Mouse (Mus musculus) right cerebral cortex, adult 2 months (tissue): ENCODE measurements at regions not wholly inside any gene's neighbourhood (a gene's known extent, or its start where the extent isn't known, plus 50 kb on each side); places are given as distances from the start of the nearest gene placed in this dataset.
A peak's percentile ranks its signal among the peaks of the same experiment; 100 is the strongest.

Source experiments
- DNase-seq, 2 experiments: peaks; one replicate each; pipeline ENCODE4 v3.0.0; 2021 to 2022; ENCODE audit warnings: low spot score in 2 of 2

DNA sequence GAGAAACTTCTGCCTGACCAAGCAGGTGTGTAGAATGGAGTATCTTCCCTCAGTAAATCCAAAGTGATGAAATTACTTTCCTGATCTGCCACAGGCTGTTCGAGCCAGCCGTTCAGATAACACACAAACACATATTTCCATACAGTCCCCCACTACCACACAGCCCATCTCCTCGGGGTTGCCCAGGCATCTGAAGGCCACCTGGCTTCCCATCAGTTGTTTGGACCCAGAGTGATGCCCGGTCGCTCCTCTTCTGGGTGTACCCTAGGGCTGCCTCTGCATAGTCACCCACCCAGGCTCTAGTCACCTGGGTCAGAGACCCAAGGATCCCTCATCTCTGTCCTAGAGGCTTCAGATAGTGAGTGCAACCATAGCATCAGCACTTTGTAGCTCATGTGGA, 107.9 kb downstream of the CK137956 start:
- DNase-seq = no peak

DNA sequence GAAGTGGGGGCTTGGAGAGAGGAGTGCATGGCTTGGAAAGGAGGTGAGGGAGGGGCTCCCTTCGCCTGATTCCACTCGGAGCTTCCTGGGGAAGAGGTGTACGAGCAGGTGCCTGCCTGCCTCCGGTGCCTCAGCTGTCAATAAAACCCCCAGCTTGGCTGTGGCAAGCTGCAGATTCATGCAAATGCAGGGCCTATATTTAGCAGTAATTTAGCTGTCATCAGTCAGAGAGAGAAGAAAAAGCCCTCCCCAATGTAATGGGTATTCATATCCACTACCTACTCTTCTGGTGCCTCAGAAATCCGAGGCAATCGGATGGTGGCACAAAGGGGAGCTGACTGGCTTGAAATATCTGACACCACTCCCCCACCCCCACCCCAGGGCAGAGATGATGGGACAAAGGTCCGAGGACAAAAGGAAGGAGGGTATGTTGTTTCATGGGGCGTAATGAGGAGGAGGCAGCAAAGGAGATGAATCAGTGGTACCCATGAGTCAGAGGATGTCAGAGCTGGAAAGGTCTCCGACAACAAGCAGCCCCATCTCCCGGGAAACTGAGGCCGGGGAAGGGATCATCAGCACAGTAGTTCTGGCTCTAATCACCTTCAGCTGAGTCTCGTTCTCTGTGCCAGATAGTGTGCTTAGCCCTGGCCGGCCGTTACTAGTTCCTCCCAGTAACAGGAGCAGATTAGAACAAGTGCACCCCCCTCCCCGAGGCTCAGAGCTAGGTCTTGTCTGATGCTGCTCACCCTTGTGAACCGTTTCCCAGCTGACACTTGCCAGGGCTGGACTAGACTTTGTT, 109.2 kb downstream of the CK137956 start:
- DNase-seq = peak; percentile 61 to 69

DNA sequence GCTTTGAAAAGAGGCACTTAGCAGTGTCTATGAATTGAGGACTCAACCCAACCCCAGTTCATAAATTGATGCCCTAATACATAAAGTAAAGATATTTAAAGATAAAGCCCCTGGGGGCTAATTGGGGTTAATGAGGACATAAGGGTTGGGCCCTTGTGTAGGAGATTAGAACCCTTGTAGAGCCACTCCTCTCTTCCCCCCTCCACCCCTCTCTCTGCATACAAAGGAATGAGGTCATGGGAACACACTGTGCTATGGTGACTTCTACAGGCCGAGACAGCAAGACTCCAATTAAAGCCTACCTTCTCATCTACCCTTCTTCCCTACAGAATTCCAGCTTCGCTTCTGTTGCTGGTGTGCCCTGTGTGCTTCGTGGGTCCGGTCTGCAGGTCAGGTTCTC, 110.5 kb downstream of the CK137956 start:
- DNase-seq = no peak

DNA sequence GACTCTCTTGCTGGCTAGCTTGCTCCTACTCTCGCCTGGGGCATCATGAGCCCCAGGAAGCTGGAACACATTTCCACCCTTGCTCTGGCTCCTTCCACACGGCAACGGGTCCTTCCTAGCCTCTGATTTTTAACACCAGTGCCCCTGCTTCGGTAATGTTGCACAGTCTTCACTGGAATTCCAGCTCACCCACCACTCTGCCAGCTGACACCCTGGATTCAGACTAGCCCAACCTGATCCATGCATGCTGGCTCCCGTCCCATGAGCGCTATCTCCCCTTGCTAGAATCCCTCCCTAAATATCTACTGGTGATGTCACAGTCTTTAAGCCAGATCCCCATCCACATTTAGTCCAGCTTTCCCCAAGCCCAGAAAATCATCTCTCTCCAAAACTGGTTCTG, 111.2 kb downstream of the CK137956 start:
- DNase-seq = no peak

DNA sequence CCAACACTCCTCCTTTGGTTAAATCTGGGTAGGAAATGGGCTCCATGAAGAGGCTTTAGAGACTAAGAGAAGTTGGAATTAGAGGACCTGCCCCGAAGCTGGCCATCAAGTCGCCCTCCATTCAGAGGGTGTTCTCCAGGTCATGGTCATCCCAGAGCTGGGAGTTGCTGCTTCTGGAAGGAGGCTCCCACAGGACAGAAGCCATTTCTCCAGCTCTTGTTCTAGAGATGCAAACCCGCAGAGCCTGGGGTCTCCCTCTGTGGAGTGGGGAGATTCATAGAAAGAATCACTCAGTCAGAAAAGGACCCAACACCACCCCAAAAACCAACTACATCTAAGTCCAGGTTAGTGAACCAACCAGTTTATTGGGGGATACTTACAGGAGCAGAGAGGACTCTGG, 112.2 kb downstream of the CK137956 start:
- DNase-seq = no peak

DNA sequence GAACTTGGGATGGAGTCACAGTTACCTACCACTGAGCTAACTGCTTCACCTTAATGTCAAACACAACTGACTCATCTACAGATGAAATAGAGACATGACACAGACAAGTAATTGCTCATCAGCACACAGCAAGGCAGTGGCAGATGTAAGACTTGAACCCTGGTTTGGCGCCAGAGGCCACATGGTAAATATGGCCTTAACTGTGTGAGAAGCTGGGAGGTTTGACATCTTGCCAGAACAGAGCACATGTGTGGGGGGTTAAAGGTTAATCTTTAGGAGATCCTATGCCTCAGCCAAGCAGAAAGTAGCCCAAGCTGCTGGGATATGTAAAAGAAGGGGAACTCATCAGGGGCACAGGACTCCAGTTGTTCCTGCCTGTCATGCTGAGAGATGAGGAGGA, 114.9 kb downstream of the CK137956 start:
- no peak for DNase-seq

DNA sequence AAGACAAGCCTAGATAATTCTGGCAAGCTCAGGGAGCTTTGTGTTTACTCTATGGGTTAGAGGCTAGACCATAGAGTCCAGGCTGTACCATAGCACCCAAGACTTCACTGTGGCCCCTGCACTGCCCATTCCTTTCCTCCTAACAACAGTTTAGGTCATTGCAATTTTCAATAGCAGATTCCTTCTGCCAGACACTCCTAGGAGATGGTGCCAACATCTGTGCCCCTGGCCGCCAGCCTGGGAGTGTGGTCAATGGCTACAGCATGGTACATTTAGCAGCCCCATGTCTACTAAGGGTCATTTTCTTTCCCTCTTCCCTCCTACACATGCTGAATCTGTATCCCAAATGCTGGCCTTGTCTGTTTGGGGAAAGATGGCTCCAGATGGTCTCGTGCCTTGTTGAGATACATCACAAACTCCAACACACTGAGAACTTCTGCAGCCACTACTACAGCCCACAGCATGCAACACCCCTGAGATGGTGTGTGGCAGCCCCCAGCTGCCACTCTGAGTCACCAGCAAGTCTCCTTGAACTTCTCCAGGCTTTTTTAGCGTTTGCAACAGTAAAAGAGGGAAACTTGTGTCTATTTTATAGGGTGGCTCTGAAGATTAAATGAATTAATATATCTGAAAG, 115.9 kb downstream of the CK137956 start:
- DNase-seq = no peak

DNA sequence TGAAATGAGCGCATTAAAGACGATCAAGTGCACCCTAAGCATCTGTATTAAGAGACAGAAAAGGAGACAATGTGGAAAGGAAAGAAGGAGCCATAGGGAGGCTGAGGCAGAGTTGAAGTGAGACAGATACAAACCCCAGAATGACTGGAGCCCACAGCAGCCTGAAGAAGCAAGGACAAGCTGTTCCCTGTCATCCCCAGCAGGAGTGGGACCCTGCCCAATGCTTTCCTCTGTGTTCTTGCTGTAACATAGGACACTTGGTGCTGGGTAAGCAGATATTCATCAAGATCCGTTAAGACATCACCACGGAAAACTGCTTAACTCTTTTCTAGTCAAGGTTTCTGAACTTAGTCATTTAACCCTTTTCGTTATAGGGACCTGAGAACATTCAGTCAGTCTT, 121.4 kb downstream of the CK137956 start:
- no peak for DNase-seq

DNA sequence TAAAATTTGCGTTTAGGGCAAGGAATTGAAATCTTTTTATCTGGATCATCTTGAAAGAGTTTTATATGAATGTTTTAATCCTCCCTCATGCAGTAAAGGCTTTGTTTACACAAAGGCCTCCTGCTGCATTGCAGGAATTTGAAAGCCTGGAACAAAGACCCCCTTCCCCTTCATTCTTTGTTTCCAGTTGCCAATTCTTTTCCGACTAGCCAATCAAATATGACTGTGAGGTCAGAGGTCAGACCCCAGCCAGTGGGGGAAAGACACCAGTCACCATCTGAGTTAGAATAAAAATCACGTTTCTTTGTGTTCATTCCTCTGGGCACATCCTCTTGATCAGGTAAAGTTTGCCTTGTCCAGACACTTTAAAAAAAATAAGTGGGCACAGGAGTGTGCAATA, 124.4 kb downstream of the CK137956 start:
- DNase-seq = no peak

DNA sequence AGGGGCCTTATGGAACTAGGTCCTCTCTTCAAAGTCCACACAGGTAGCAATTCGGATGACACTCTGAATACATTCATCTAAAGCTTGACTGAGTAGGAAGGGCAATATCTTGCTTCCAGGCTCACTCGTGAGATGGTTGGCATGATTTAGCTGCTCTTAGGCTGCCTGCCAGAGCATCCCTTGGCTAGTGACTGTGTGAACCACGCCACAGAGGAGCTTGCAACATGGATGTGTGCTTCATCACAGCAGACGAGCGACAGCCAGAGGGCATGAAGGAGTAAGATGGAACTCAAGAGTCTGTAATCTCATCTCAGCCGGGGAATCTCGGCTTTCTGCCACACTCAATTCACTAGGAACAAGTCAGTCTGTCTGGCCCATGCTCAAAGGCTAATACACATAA, 127.3 kb downstream of the CK137956 start:
- no peak for DNase-seq

DNA sequence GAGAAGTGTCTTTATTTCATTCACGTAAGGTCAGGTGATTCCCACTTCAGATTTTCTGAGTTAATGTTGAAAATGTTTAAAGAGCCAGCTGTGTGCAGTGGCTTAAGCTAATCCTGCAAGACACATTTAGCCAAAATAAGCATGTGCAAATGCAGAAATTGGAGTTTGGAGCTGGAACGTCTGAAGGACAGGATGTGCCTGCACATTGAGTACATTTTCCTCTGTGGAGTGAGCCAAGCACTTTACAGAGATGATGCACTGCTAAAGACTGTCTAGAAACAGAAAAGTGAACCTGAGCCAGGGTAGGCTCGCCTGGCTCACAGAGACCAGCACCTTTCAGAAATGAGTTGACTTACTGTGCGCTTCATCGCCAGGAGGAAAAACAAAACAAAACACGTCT, 137.1 kb downstream of the CK137956 start:
- DNase-seq = no peak

DNA sequence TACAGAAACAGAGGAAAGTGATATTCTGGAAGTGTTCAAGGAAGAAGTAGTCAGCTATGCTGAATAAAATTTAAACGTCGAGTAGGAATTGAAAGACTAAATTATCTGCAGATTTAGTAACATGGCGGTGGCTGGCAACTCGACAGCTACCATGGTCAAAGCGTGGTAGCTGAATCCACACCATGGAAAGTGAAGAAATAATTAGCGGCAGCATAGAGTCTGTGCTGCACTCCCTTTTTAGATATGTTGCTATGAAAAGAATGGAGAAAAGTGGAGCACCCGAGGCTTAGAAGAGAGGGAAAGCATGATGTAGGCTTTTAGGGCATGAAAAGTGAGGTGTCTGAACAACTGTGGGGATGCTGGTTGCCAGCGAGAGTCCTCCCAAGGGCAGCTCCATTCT, 143.8 kb downstream of the CK137956 start:
- no peak for DNase-seq

DNA sequence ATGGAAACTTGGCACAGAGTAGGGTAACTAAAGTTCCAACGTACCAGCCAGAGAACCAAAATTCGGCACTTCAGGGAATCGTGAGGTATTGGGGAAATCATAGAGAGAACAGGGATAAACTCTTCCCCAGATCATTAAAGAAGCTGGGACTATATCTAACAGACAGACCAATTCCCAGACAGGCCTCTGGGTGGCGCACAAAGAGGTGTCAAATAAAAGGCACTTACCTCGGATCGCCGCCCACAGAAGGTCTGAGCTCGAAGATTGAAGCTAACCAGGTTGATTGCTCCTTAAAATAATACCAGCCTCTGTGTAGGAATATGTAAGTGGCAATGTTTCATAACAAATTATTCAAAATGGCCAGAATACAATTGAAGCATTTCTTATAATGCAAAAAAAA, 151.2 kb downstream of the CK137956 start:
- DNase-seq = no peak

DNA sequence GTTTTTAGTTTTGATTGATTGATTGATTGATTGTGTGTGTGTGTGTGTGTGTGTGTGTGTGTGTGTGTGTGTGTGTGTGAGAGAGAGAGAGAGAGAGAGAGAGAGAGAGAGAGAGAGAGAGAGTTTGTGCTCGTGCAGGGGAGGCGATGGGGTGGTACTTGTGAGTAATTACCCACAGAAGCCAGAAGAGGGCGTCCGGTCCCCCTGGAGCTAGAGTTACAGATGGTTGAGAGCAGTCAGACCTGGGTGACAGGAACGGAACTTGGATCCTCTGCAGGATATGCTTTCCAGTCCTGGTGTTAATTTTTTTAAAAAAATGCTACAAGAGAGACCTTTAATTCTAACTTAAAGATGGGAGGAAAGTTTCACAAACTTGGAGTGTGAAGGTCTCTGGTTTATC, 151.7 kb downstream of the CK137956 start:
- DNase-seq = no peak

DNA sequence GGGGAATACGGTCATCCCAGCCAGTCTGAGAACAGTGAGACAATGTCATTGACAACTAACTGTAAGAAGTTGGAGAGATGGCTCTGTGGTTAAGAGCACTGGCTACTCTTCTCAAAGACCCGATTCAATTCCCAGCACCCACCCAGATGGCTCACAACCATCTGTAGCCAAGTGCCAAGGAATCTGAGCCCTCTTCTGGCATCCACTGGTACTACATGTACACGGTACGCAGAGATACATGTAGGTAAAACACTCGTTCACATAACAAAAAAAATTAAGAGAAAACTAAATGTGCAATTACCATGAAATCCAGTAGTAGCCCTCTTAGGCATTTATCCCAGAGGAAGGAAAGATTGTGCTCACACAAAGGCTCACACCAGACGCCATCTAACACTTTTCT, 156.1 kb downstream of the CK137956 start:
- no peak for DNase-seq

DNA sequence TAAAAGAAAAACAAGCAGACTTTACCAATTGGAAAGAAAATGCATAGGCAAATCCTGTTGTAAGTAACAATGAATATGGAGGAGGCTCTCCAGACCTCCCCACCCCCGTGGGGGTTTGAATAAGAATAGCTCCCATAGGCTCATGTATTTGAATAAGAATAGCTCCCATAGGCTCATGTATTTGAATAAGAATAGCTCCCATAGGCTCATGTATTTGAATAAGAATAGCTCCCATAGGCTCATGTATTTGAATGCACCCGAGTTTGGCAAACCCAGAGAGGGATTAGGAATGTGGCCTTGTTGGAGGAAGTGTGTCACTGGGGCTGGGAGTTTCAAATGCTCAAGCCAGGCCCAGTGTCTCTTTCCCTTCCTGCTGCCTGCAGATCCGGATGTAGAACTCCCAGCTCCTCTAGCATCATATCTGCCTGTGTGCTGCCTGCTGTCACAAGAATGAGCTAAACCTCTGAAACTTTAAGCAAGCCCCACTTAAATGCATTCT, 158.7 kb downstream of the CK137956 start:
- no peak for DNase-seq

DNA sequence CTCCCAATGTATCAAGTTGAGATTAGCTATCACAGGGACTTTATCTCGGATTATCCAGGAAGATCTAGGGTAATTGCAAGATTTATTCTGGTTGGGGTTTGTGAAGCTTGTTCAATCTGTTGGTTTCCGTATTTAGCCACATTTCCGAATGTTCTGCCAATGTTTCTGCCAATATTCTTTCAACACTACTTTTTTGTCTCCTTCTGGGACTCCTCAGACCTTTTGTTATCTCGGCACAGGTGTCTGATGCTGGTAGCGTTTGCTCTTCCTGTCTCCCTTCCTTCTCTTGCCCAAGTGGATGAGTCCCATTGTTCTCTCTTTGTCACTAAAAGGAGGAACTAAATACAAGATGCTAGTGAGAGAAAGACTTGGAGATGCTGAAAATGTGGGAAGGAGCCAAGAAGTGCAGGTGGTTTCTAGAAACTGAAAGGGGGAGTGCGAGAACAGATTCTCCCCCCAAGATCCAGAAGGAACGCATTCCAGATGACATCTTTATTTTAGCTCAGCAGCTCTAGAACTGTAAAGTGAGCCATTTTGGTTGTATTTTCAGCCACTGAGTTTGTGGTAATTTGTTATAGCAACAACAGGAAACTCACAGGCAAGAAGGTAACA, 159.7 kb downstream of the CK137956 start:
- DNase-seq = no peak

DNA sequence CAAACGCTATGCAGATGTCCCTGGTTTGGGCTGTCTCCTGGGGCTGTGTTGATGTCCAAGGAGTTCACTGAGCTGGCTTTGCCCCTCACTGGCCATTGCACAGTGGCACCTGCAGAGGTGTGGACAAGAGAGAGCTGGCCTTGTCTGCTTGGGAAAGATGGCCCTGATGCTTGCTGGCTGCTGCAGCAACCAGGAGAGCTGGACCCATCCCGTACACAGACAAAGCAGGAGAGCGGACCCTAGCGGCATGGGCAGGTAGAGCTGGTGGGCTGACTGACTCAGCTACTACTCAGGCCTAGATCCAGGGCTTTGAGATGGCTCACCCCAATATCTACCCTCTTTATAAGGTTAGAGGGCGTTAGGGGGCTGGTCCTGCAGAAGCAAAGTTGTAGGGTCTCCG, 161.7 kb downstream of the CK137956 start:
- DNase-seq = no peak

DNA sequence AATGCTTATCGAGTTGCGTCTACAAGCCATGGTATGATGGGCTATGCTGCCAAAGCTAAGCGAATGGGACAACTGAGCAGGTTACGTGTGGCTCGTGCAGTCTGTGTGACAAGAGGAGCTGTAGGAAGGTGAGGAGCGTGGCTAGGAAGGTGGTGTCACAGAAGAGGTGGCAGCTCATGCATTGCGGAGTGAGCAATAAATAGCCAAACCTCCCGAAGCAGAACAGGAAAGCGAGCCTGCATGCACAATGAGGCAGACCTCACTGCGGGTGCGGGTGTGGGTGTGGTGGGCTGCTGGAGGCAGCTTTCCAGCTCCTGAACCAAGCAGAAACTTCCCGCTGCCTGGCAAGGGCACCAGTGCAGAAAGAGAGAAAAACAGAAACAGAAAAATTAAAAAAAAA, 181.5 kb downstream of the CK137956 start:
- DNase-seq = peak; percentile 42 to 46

DNA sequence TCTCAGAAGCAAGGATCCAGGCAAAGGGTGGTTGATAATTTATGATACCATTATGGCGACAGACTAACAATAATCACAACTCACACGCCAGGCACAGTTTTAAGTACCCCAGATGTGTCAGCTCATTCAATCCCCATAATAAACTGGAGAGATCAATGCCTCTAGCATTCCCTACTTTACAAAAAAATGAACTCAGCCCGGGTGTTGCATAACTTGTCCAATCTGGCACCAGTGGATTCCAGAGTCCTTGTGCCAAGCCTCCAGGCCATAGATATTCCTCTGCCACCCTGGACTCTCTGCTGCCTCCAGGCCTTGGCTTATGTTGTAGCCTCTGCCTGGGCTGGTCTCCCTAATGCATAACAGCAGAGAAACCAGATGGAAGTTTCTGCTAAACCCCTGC, 185.0 kb downstream of the CK137956 start:
- DNase-seq = no peak

DNA sequence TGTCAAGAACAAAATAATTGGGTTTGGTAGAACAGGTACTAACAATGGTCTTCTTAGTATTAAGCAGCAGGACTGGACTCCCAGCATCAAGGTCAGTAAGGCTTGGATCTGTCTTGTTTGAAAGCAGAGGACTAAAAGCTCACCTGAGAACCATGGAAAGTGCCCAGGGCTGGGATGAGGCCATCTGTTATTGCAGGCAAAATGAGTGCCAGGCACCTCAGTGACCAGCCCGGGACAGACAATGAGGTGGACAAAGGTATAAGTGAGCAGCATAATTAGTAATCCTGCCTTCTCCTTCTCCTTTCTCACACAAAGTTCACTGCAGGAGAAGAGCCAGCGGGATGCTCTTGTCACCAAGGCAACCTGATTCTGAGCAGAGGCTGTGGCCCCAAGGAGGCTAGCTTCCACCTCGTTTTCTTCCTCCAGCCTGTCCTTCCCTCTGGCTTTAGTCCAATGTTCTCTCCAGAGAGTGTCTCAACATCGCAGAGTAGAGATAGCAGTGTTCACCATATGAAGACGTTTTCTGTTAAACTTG, 198.7 kb downstream of the CK137956 start:
- no peak for DNase-seq

DNA sequence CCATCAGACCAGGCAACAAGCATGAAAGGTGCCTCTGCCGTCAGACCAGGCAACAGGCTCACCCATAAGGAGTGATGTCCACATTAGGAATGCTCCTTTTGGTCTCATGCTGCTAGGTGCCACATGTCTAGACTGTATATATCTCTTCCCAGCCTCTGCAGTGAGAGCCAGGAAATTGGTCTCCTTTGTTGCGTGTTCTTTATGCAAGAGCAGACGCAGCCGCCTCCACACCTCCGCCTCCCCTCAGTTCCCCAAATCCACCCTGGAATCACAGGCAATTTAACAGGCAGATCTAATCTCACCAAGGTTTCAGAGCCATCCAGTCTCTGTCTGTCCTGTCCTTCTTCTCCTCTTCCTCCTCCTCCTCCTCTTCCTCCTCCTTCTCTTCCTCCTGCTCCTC, 207.0 kb downstream of the CK137956 start:
- DNase-seq = peak; percentile 65 to 71

DNA sequence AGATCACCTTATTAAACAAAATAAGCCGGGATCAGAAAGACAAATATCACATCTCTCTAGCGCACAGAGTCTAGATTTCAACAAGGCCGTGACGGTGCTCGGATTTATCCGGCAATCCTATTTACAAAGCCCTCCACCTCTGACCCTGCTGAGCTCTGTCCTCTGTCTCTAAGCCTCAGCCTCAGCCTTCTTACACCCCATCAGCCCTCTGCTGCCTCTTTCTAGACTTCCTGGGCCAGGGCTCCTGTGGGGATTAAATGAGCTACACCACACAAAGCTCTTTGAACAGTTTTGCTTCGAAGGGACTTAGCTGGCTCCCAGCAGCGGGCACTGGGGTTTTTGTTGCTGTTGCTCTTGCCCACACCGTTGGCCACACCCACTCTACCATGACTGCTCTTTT, 211.8 kb downstream of the CK137956 start:
- no peak for DNase-seq
